Mouse (Mus musculus) ES-Bruce4 (cell line): Measurements from ENCODE around the gene Ppp1r3a.

Experiments used
- CTCF ChIP-seq: IDR thresholded peaks from one replicate; pipeline ENCODE4 v1.8.1; 2011; ENCODE audit warnings: low read depth, low read length
- EP300 ChIP-seq: IDR thresholded peaks from 2 replicates; pipeline ENCODE4 v1.6.1; 2011; ENCODE audit warnings: low read depth, low read length; ENCODE audit not compliant: insufficient read depth
- POLR2A ChIP-seq: IDR thresholded peaks from one replicate; pipeline ENCODE4 v1.8.1; 2011; ENCODE audit warnings: low read length; ENCODE audit not compliant: insufficient read depth

- TF ChIP-seq CTCF (no peak), POLR2A (no peak), EP300 (no peak)
Observed at GRCm38 (mm10) chr6:14720110-14720771, 34.8 kb downstream of the Ppp1r3a start.
